26 mouse cellular contexts compared by ENCODE assay signal in the genomic region with DNA sequence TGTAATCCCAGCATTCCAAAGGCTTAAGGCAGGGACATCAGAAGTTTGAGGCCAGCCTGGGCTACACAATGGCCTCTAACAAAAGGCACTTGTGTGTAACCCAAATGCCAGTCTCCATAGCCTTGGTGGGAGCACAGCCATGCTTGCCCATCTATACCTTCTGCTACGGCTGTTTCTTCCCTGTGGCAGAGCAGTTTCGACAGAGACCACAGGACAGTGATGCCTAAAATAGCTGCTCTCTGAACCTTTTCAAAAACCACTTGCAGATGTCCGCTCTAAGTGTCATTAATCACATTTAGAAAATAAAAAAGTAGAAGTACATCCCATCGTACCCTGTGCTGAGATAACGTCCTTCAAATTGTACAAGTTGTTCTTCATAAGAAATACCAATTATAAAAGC. TPM values are rescaled to one million over a fixed set of nuclear protein-coding genes. Genes with fewer than 3 reads are reported as not detected.
DNase-seq lines count a peak whose midpoint lies in the region; ATAC-seq and TF ChIP-seq lines count a peak whose summit lies in the region.
"Had no signal": no experiment of that assay in that cellular context is flagged by ENCODE, and none has a peak within 500 bp of the region (broad histone marks: within the 10 kb centered on the region; RNA-seq: fewer than 3 reads in every experiment).

No protein-coding gene starts in this region.

- no peaks in the 10 kb centered on the region for H3K9me3 ChIP-seq in heart, embryonic 14.5 days (ENCODE audit: control insufficient read depth, low read length)
- H3K9me3 ChIP-seq in liver, embryonic 13.5 days (replicated peaks): no peaks in the 10 kb centered on the region
- H3K9me3 ChIP-seq: embryonic facial prominence, embryonic 12.5 days; hindbrain, embryonic 12.5 days; limb, embryonic 15.5 days; midbrain, embryonic 13.5 days; neural tube, embryonic 13.5 days; stomach, embryonic 15.5 days had no signal

- no peaks in the 10 kb centered on the region for H3K27me3 ChIP-seq in heart, embryonic 14.5 days (ENCODE audit: control insufficient read depth, insufficient read depth, low read length)
- no peaks in the 10 kb centered on the region for H3K27me3 ChIP-seq in testis, adult 2 months (ENCODE audit: control insufficient read depth, insufficient read depth, low read length)
- no peaks in the 10 kb centered on the region for H3K27me3 ChIP-seq in liver, embryonic 13.5 days
- H3K27me3 ChIP-seq: embryonic facial prominence, embryonic 12.5 days; hindbrain, embryonic 12.5 days; limb, embryonic 15.5 days; midbrain, embryonic 13.5 days; neural tube, embryonic 13.5 days; Patski; stomach, embryonic 15.5 days had no signal

- H3K4me2 ChIP-seq in heart, embryonic 14.5 days (ENCODE audit: low read length): peak overlapping the region; percentile 3
- H3K4me2 ChIP-seq in liver, embryonic 13.5 days: peak overlapping the region; percentile 34
- H3K4me2 ChIP-seq: embryonic facial prominence, embryonic 12.5 days; hindbrain, embryonic 12.5 days; limb, embryonic 15.5 days; midbrain, embryonic 13.5 days; neural tube, embryonic 13.5 days; stomach, embryonic 15.5 days had no signal

- H3K27ac ChIP-seq in heart, embryonic 14.5 days (replicated peaks in 1 of 2; ENCODE audit: control insufficient read depth in 1 of 2, insufficient read depth in 1 of 2, low read depth in 2 of 2, low read length in 2 of 2): no peak overlapping the region; a peak in 1 of 4 replicates
- H3K27ac ChIP-seq in testis, adult 2 months (ENCODE audit: control insufficient read depth, insufficient read depth, low read depth, low read length): peak overlapping the region; percentile 37; the same call in 1 of the 2 replicates
- H3K27ac ChIP-seq in liver, embryonic 13.5 days: no peak overlapping the region
- H3K27ac ChIP-seq: embryonic facial prominence, embryonic 12.5 days; hindbrain, embryonic 12.5 days; layer of hippocampus, adult 2 months; limb, embryonic 15.5 days; midbrain, embryonic 13.5 days; neural tube, embryonic 13.5 days; stomach, embryonic 15.5 days had no signal

- H3K36me3 ChIP-seq in heart, embryonic 14.5 days (ENCODE audit: control insufficient read depth, insufficient read depth, low read length): no peaks in the 10 kb centered on the region
- no peaks in the 10 kb centered on the region for H3K36me3 ChIP-seq in testis, adult 2 months (ENCODE audit: control insufficient read depth, insufficient read depth, low read length)
- 0 out of 2 replicates have a peak, but pooled peaks cover 3% of the 10 kb centered on the region for H3K36me3 ChIP-seq in liver, embryonic 13.5 days
- H3K36me3 ChIP-seq: embryonic facial prominence, embryonic 12.5 days; hindbrain, embryonic 12.5 days; limb, embryonic 15.5 days; midbrain, embryonic 13.5 days; neural tube, embryonic 13.5 days; stomach, embryonic 15.5 days had no signal

- no peak for ATAC-seq in heart, embryonic 14.5 days (ENCODE audit: insufficient number of reproducible peaks, insufficient read depth, low FRiP score, low read depth)
- ATAC-seq in liver, embryonic 13.5 days (ENCODE audit: low read depth): no peak
- ATAC-seq: forebrain, embryonic 16.5 days; midbrain, embryonic 13.5 days; Patski had no signal

- no peak overlapping the region for H3K9ac ChIP-seq in heart, embryonic 14.5 days (ENCODE audit: low read length)
- no peak overlapping the region for H3K9ac ChIP-seq in liver, embryonic 13.5 days
- H3K9ac ChIP-seq: embryonic facial prominence, embryonic 12.5 days; hindbrain, embryonic 12.5 days; limb, embryonic 15.5 days; midbrain, embryonic 13.5 days; neural tube, embryonic 13.5 days; stomach, embryonic 15.5 days had no signal

- intact Hi-C loops in left cerebral cortex, postnatal 25 days (cut with DNase I): no loop called here

- no peak overlapping the region for H3K4me3 ChIP-seq in heart, embryonic 14.5 days (ENCODE audit: control insufficient read depth in 1 of 2, insufficient read depth in 1 of 2, low read depth in 1 of 2, low read length in 2 of 2)
- no peak overlapping the region for H3K4me3 ChIP-seq in testis, adult 2 months (ENCODE audit: control insufficient read depth, low read depth, low read length)
- no peak overlapping the region for H3K4me3 ChIP-seq in liver, embryonic 13.5 days (replicated peaks)
- H3K4me3 ChIP-seq: embryonic facial prominence, embryonic 12.5 days; hindbrain, embryonic 12.5 days; layer of hippocampus, adult 2 months; limb, embryonic 15.5 days; midbrain, embryonic 13.5 days; neural tube, embryonic 13.5 days; stomach, embryonic 15.5 days had no signal

- DNase-seq in heart, adult 18-20 months: no peak
- DNase-seq in testis, postnatal 14 days (ENCODE audit: low spot score): no peak
- no peak for DNase-seq in liver, embryonic 13.5 days
- DNase-seq in urinary bladder, postnatal 10 days (ENCODE audit: low spot score): no peak
- no peak for DNase-seq in left cerebral cortex, postnatal 25 days (ENCODE audit: low spot score in 2 of 2)
- DNase-seq: adrenal gland, adult 8-10 months; cerebellum, adult 9-11 months; gastrocnemius, postnatal 25 days; kidney, postnatal 10 days; layer of hippocampus, postnatal 36 days; right cerebral cortex, adult 18-20 months; spleen, adult 18-20 months had no signal

- no peak for TF ChIP-seq POLR2A in testis, adult 2 months (IDR thresholded peaks at IDR 0.05; ENCODE audit: control insufficient read depth, low read depth, low read length)

- TF ChIP-seq CTCF in testis, adult 2 months (IDR thresholded peaks at IDR 0.05; ENCODE audit: control insufficient read depth, insufficient read depth, insufficient replicate concordance, low read depth, low read length): no peak

- peaks cover 5 to 31% of the 10 kb centered on the region in 2 experiments for H3K4me1 ChIP-seq in heart, embryonic 14.5 days (ENCODE audit: control insufficient read depth in 2 of 2, insufficient read depth in 2 of 2, low read length in 2 of 2)
- peaks cover 4% of the 10 kb centered on the region for H3K4me1 ChIP-seq in testis, adult 2 months (ENCODE audit: control insufficient read depth, insufficient read depth, low read length)
- H3K4me1 ChIP-seq in liver, embryonic 13.5 days (replicated peaks): peaks cover 70% of the 10 kb centered on the region

- 31% methylated on average over 5 of the region's 5 CpGs for WGBS in heart, embryonic 14.5 days
- WGBS in liver, embryonic 13.5 days (ENCODE audit: insufficient replicate concordance): 44% methylated on average over 5 of the region's 5 CpGs

RNA-seq across cellular contexts. Expression of a gene that starts 2.2 kb away (rescaled TPM):
- polyA plus RNA-seq in heart, embryonic 14.5 days (2014; fragmentation: Nextera tagmentation; extraction: Ambion mirVana): 14.4 and 16.0 TPM in 2 replicates
- total RNA-seq in heart, adult 18-20 months (2021): 10 to 100 TPM; 66.1 to 66.3 TPM
- 5.5 and 6.3 TPM in 2 replicates for polyA plus RNA-seq in testis, adult 2 months (2012; rRNA removed)
- polyA plus RNA-seq in liver, embryonic 13.5 days (2015; fragmentation: Nextera tagmentation; extraction: Ambion mirVana): 6.1 and 7.9 TPM in 2 replicates
- 10 to 100 TPM; 51.8 to 52.9 TPM for total RNA-seq in left cerebral cortex, postnatal 25 days (2021)

RNA-seq across cellular contexts. Expression of a gene that starts 19.5 kb away (rescaled TPM):
- polyA plus RNA-seq in heart, embryonic 14.5 days (2014; fragmentation: Nextera tagmentation; extraction: Ambion mirVana): not detected in 2 replicates
- under 1 TPM; 0.45 to 0.49 TPM for total RNA-seq in heart, adult 18-20 months (2021)
- polyA plus RNA-seq in testis, adult 2 months (2012; rRNA removed): 0.99 and 1.5 TPM in 2 replicates
- 0.24 and 0.44 TPM in 2 replicates for polyA plus RNA-seq in liver, embryonic 13.5 days (2015; fragmentation: Nextera tagmentation; extraction: Ambion mirVana)
- total RNA-seq in left cerebral cortex, postnatal 25 days (2021): 1 to 10 TPM in 1 of 2 experiments, under 1 TPM in 1; 0.43 to 1.4 TPM
- polyA plus RNA-seq: embryonic facial prominence, embryonic 12.5 days; hindbrain, embryonic 12.5 days had no signal

RNA-seq across cellular contexts. Expression of a gene that starts 19.9 kb away (rescaled TPM):
- 23.0 and 27.5 TPM in 2 replicates for polyA plus RNA-seq in heart, embryonic 14.5 days (2014; fragmentation: Nextera tagmentation; extraction: Ambion mirVana)
- total RNA-seq in heart, adult 18-20 months (2021): 1 to 10 TPM; 8.1 to 8.3 TPM
- 4.4 and 6.2 TPM in 2 replicates for polyA plus RNA-seq in testis, adult 2 months (2012; rRNA removed)
- polyA plus RNA-seq in liver, embryonic 13.5 days (2015; fragmentation: Nextera tagmentation; extraction: Ambion mirVana): 23.8 TPM in 2 replicates
- 10 to 100 TPM; 14.4 to 17.9 TPM for total RNA-seq in left cerebral cortex, postnatal 25 days (2021)

RNA-seq across cellular contexts. Expression of a gene that starts 47.3 kb away (rescaled TPM):
- polyA plus RNA-seq in heart, embryonic 14.5 days (2014; fragmentation: Nextera tagmentation; extraction: Ambion mirVana): 0.15 TPM in 1 of 2 replicates, not detected in the other
- total RNA-seq in heart, adult 18-20 months (2021): not detected
- polyA plus RNA-seq in testis, adult 2 months (2012; rRNA removed): 0.16 and 0.23 TPM in 2 replicates
- not detected in 2 replicates for polyA plus RNA-seq in liver, embryonic 13.5 days (2015; fragmentation: Nextera tagmentation; extraction: Ambion mirVana)
- under 1 TPM; 0.34 to 0.37 TPM for total RNA-seq in left cerebral cortex, postnatal 25 days (2021)
- total RNA-seq: adrenal gland, adult 8-10 months; ES-E14; gastrocnemius, postnatal 25 days had no signal
- polyA plus RNA-seq: embryonic facial prominence, embryonic 12.5 days; erythroblast, embryonic 14.5 days; hindbrain, embryonic 12.5 days; lung, embryonic 16.5 days had no signal
